In the genomic region with DNA sequence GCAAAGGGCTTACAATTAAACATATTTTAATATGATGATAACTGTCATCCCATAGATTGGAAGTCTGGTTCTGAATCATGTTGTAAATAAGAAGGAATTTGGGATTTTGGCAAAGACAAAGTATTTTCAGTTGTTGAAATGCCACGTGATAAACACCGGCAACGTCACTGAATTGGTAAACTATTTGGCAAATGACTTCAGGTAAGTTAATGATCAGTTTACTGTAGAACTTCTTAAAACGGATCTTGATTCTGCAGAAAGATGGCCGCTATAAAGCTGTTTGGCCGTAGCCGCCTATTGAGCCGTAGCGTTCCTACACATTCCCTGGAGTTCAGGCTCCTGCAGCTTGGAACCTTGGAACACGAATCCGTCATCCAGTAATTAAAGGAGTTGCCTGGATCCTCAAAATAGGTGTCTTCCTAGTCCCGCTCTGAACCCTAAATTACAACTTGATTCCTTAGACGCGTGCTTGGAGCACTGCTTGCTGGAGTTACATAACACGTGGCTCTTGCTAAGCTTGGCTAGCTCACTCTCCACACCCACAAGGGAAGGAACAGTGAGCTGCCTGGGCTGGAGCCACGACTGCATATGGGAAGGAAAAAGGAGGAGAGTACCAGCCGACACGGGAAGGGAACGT, we compare ENCODE assay signal across 12 mouse cellular contexts. TPM values are rescaled to one million over a fixed set of nuclear protein-coding genes. Genes with fewer than 3 reads are reported as not detected.
DNase-seq lines count a peak whose midpoint lies in the region; ATAC-seq lines count a peak whose summit lies in the region.
"Had no signal": no experiment of that assay in that cellular context is flagged by ENCODE, and none has a peak within 500 bp of the region (broad histone marks: within the 10 kb centered on the region; RNA-seq: fewer than 3 reads in every experiment).

No protein-coding gene starts in this region.

- peak; percentile 83 for DNase-seq in kidney, adult 11 months
- DNase-seq in frontal cortex, postnatal 36 days (ENCODE audit: low spot score in 2 of 2), result peak; percentile 64 to 71
- DNase-seq in layer of hippocampus, adult 8-10 months (ENCODE audit: low spot score in 2 of 2), result peak; percentile 52
- peak; percentile 74 for DNase-seq in right cerebral cortex, postnatal 25 days
- no peak for DNase-seq in thymus, postnatal 10 days (ENCODE audit: low spot score in 2 of 2)
- no peak for DNase-seq in limb, embryonic 10.5 days (ENCODE audit: low spot score)
- DNase-seq in cerebellum, postnatal 25 days, result no peak
- DNase-seq: heart, adult 11 months; heart, postnatal 4 days had no signal

- H3K4me2 ChIP-seq in kidney, embryonic 14.5 days (replicated peaks; ENCODE audit: low read depth, low read length), result no peak overlapping the region

- no peak overlapping the region for H3K9ac ChIP-seq in kidney, embryonic 14.5 days (ENCODE audit: low read depth, low read length)

- H3K27me3 ChIP-seq in kidney, embryonic 14.5 days (ENCODE audit: control insufficient read depth, insufficient read depth, low read length), result no peaks in the 10 kb centered on the region
- no peaks in the 10 kb centered on the region for H3K27me3 ChIP-seq in limb, embryonic 10.5 days (ENCODE audit: low read depth, poor library complexity, severe bottlenecking)

- H3K27ac ChIP-seq in kidney, embryonic 14.5 days (ENCODE audit: low read depth, low read length), result no peak overlapping the region
- H3K27ac ChIP-seq in limb, embryonic 10.5 days, result no peak overlapping the region

- no peak for ATAC-seq in kidney, embryonic 14.5 days (ENCODE audit: low FRiP score, low TSS enrichment)

- H3K36me3 ChIP-seq in kidney, embryonic 14.5 days (ENCODE audit: control insufficient read depth, insufficient read depth, low read length), result peaks cover 30% of the 10 kb centered on the region
- H3K36me3 ChIP-seq in limb, embryonic 10.5 days, result peaks cover 92% of the 10 kb centered on the region

- 74% methylated on average over 19 of the region's 19 CpGs for WGBS in kidney, embryonic 14.5 days
- WGBS in limb, embryonic 10.5 days, result 95% methylated on average over 19 of the region's 19 CpGs

- no peak overlapping the region for H3K4me3 ChIP-seq in kidney, embryonic 14.5 days (ENCODE audit: low read length)
- no peak overlapping the region for H3K4me3 ChIP-seq in limb, embryonic 10.5 days

- H3K9me3 ChIP-seq in kidney, embryonic 14.5 days (ENCODE audit: control insufficient read depth, low read length), result no peaks in the 10 kb centered on the region
- no peaks in the 10 kb centered on the region for H3K9me3 ChIP-seq in limb, embryonic 10.5 days (replicated peaks)

- H3K4me1 ChIP-seq in kidney, embryonic 14.5 days (ENCODE audit: control insufficient read depth, insufficient read depth, low read length), result peaks cover 20% of the 10 kb centered on the region
- peaks cover 12% of the 10 kb centered on the region for H3K4me1 ChIP-seq in limb, embryonic 10.5 days

RNA-seq across cellular contexts. Expression of gene Hcar2, which starts 46.2 kb away (rescaled TPM):
- polyA plus RNA-seq in kidney, embryonic 14.5 days (2014; fragmentation: Nextera tagmentation; extraction: Ambion mirVana), result not detected in 2 replicates
- total RNA-seq in layer of hippocampus, adult 8-10 months (2022), result 1 to 10 TPM in 2 of 4 experiments, under 1 TPM in 1, not detected in 1; 0.33 to 5.8 (median 5.2) TPM
- not detected in 2 replicates for polyA plus RNA-seq in limb, embryonic 10.5 days (2016; fragmentation: Nextera tagmentation; extraction: Ambion mirVana)
- total RNA-seq: heart, postnatal 4 days; left cerebral cortex, postnatal 10 days had no signal
- polyA plus RNA-seq: C2C12 had no signal

Comparison
In these comparisons a context has a peak if more than half of its experiments do, and no peak if none do; other contexts are left out.
1. DNase-seq: peak in kidney, adult 11 months (single experiment), frontal cortex, postnatal 36 days (2 of 2), layer of hippocampus, adult 8-10 months (2 of 2) and right cerebral cortex, postnatal 25 days (single experiment); none in thymus, postnatal 10 days (0 of 2), limb, embryonic 10.5 days (single experiment) and cerebellum, postnatal 25 days (0 of 2).